In genomic region chr7:44309475-44310284, GRCm38 (mm10) we compare ENCODE assay signal across 8 mouse cellular contexts. TPM values are rescaled to one million over a fixed set of nuclear protein-coding genes. Genes with fewer than 3 reads are reported as not detected.
DNase-seq lines count a peak whose midpoint lies in the region; ATAC-seq and TF ChIP-seq lines count a peak whose summit lies in the region.

Gene Shank1 (plus strand): TSS chr7:44310253.

- peak within 1 kb of the TSS; percentile 66 for H3K9ac ChIP-seq in embryonic facial prominence, embryonic 14.5 days (ENCODE audit: low read depth, low read length)
- H3K9ac ChIP-seq in intestine, embryonic 14.5 days (ENCODE audit: low read length): peak within 1 kb of the TSS; percentile 37
- H3K9ac ChIP-seq in liver, embryonic 16.5 days (ENCODE audit: low read depth, low read length): no peak within 1 kb of the TSS

- H3K27me3 ChIP-seq in embryonic facial prominence, embryonic 14.5 days (replicated peaks; ENCODE audit: control insufficient read depth, insufficient read depth, low read length): no peaks in the 10 kb centered on the region; the same call in 1 of the 2 replicates
- H3K27me3 ChIP-seq in intestine, embryonic 14.5 days (replicated peaks; ENCODE audit: control insufficient read depth, insufficient read depth, low read length): no peaks in the 10 kb centered on the region
- H3K27me3 ChIP-seq in liver, embryonic 16.5 days (ENCODE audit: control insufficient read depth, insufficient read depth, low read depth, low read length): peaks cover 47% of the 10 kb centered on the region
- peaks cover 12% of the 10 kb centered on the region for H3K27me3 ChIP-seq in thymus, adult 2 months (ENCODE audit: control insufficient read depth, insufficient read depth, low read length)

- H3K4me3 ChIP-seq in embryonic facial prominence, embryonic 14.5 days (ENCODE audit: low read depth, low read length): peak within 1 kb of the TSS; percentile 53
- peak within 1 kb of the TSS; percentile 46 for H3K4me3 ChIP-seq in intestine, embryonic 14.5 days (ENCODE audit: low read depth, low read length)
- H3K4me3 ChIP-seq in liver, embryonic 16.5 days (ENCODE audit: low read depth, low read length): peak within 1 kb of the TSS; percentile 21
- no peak within 1 kb of the TSS for H3K4me3 ChIP-seq in thymus, adult 2 months (ENCODE audit: control insufficient read depth, insufficient read depth, low read length)

- no peak within 1 kb of the TSS for H3K27ac ChIP-seq in embryonic facial prominence, embryonic 14.5 days (replicated peaks; ENCODE audit: low read depth, low read length)
- no peak within 1 kb of the TSS for H3K27ac ChIP-seq in intestine, embryonic 14.5 days (ENCODE audit: low read depth)
- no peak within 1 kb of the TSS for H3K27ac ChIP-seq in liver, embryonic 16.5 days (ENCODE audit: low read length)
- no peak within 1 kb of the TSS for H3K27ac ChIP-seq in thymus, adult 2 months (ENCODE audit: control insufficient read depth, insufficient read depth, low read length)

- H3K4me2 ChIP-seq in embryonic facial prominence, embryonic 14.5 days (ENCODE audit: low read depth, low read length): peak within 1 kb of the TSS; percentile 95
- H3K4me2 ChIP-seq in intestine, embryonic 14.5 days (ENCODE audit: low read length): peak within 1 kb of the TSS; percentile 98
- peak within 1 kb of the TSS; percentile 41 for H3K4me2 ChIP-seq in liver, embryonic 16.5 days (ENCODE audit: low read depth, low read length)

- DNase-seq in layer of hippocampus, adult 18-20 months (ENCODE audit: low spot score in 2 of 2): peak in 1 of 2 experiments; percentile 22
- DNase-seq in layer of hippocampus, adult 9-11 months: no peak
- DNase-seq in embryonic facial prominence, embryonic 14.5 days (ENCODE audit: low spot score): peak; percentile 33
- no peak for DNase-seq in intestine, embryonic 14.5 days (ENCODE audit: low spot score)
- no peak for DNase-seq in spleen, adult 18-20 months
- no peak for DNase-seq in testis, postnatal 14 days (ENCODE audit: low spot score)
- no peak for DNase-seq in thymus, adult 2 months

- no peaks in the 10 kb centered on the region for H3K9me3 ChIP-seq in embryonic facial prominence, embryonic 14.5 days (ENCODE audit: control insufficient read depth, low read length)
- no peaks in the 10 kb centered on the region for H3K9me3 ChIP-seq in intestine, embryonic 14.5 days (ENCODE audit: control insufficient read depth, low read length)
- no peaks in the 10 kb centered on the region for H3K9me3 ChIP-seq in liver, embryonic 16.5 days (replicated peaks; ENCODE audit: control insufficient read depth, low read length)

- no peak for TF ChIP-seq CTCF in thymus, adult 2 months (IDR thresholded peaks at IDR 0.05; ENCODE audit: borderline replicate concordance, control insufficient read depth, extremely low read depth, insufficient read depth, low read length, poor library complexity)

- WGBS in embryonic facial prominence, embryonic 14.5 days: 12% methylated on average over 15 of the region's 22 CpGs
- 33% methylated on average over 7 of the region's 22 CpGs for WGBS in intestine, embryonic 14.5 days
- WGBS in liver, embryonic 16.5 days (ENCODE audit: insufficient replicate concordance): 22% methylated on average over 8 of the region's 22 CpGs
- WGBS in thymus, adult 2 months: 19% methylated on average over 18 of the region's 22 CpGs

- H3K4me1 ChIP-seq in embryonic facial prominence, embryonic 14.5 days (ENCODE audit: control insufficient read depth, insufficient read depth, low read length): peaks cover 22% of the 10 kb centered on the region
- peaks cover 36% of the 10 kb centered on the region for H3K4me1 ChIP-seq in intestine, embryonic 14.5 days (replicated peaks; ENCODE audit: control insufficient read depth, insufficient read depth, low read length)
- H3K4me1 ChIP-seq in liver, embryonic 16.5 days (ENCODE audit: control insufficient read depth, low read depth, low read length): peaks cover 11% of the 10 kb centered on the region
- H3K4me1 ChIP-seq in thymus, adult 2 months (replicated peaks; ENCODE audit: control insufficient read depth, insufficient read depth, low read length): peaks cover 18% of the 10 kb centered on the region

- no peak for TF ChIP-seq POLR2A in thymus, adult 2 months (IDR thresholded peaks at IDR 0.05; ENCODE audit: control insufficient read depth, extremely low read depth, insufficient read depth, low read length, poor library complexity)

- no peak for ATAC-seq in embryonic facial prominence, embryonic 14.5 days (ENCODE audit: low read depth)
- ATAC-seq in intestine, embryonic 14.5 days (replicated peaks; ENCODE audit: low FRiP score, low TSS enrichment, low read depth): no peak
- no peak for ATAC-seq in liver, embryonic 16.5 days (ENCODE audit: low read depth)

- H3K36me3 ChIP-seq in embryonic facial prominence, embryonic 14.5 days (ENCODE audit: control insufficient read depth, insufficient read depth, low read length): 0 out of 2 replicates have a peak, but pooled peaks cover 11% of the 10 kb centered on the region
- H3K36me3 ChIP-seq in intestine, embryonic 14.5 days (ENCODE audit: control insufficient read depth, insufficient read depth, low read length): no peaks in the 10 kb centered on the region
- no peaks in the 10 kb centered on the region for H3K36me3 ChIP-seq in liver, embryonic 16.5 days (ENCODE audit: control insufficient read depth, insufficient read depth)
- H3K36me3 ChIP-seq in thymus, adult 2 months (ENCODE audit: control insufficient read depth, insufficient read depth, low read length): no peaks in the 10 kb centered on the region

RNA-seq across cellular contexts. Expression of gene Shank1, which starts in this region (rescaled TPM):
- 100 to 1,000 TPM; 626 to 653 TPM for total RNA-seq in layer of hippocampus, adult 18-20 months (2021)
- polyA plus RNA-seq in embryonic facial prominence, embryonic 14.5 days (2014; fragmentation: Nextera tagmentation; extraction: Ambion mirVana): 3.6 and 3.7 TPM in 2 replicates
- polyA plus RNA-seq in intestine, embryonic 14.5 days (2014; fragmentation: Nextera tagmentation; extraction: Ambion mirVana): 3.0 and 3.3 TPM in 2 replicates
- 0.01 and 0.02 TPM in 2 replicates for polyA plus RNA-seq in liver, embryonic 16.5 days (2015; fragmentation: Nextera tagmentation; extraction: Ambion mirVana)
- polyA plus RNA-seq in thymus, adult 2 months (2012; rRNA removed): 1.1 and 1.9 TPM in 2 replicates

Comparison
In these comparisons a context has a peak if more than half of its experiments do, and no peak if none do; other contexts are left out.
1. H3K4me2 ChIP-seq: peak in every context shown above with its lines; median percentile 98 in intestine, embryonic 14.5 days; 95 in embryonic facial prominence, embryonic 14.5 days; 41 in liver, embryonic 16.5 days.